Mouse (Mus musculus) C2C12 (cell line): Measurements from ENCODE around the gene Ltb.

Source experiments
- CEBPB ChIP-seq: IDR thresholded peaks from one replicate; pipeline ENCODE4 v1.6.1; 2011; ENCODE audit warnings: low read depth, mild to moderate bottlenecking, control low read depth, moderate library complexity
- CTCF ChIP-seq: IDR thresholded peaks from one replicate; pipeline ENCODE4 v1.5.1; 2011; ENCODE audit not compliant: control insufficient read depth, insufficient read depth, insufficient read length
- FOSL1 ChIP-seq: IDR thresholded peaks from one replicate; pipeline ENCODE4 v1.8.0; 2011; ENCODE audit warnings: mild to moderate bottlenecking, low read length; ENCODE audit not compliant: poor library complexity, insufficient read depth, severe bottlenecking
- MAX ChIP-seq: IDR thresholded peaks from one replicate; pipeline ENCODE4 v1.6.1; 2011; ENCODE audit warnings: mild to moderate bottlenecking, control low read depth
- MYOG ChIP-seq: IDR thresholded peaks from one replicate; pipeline ENCODE4 v1.6.1; 2011; ENCODE audit not compliant: control insufficient read depth, insufficient read length; ENCODE audit errors: extremely low read depth
- USF1 ChIP-seq: IDR thresholded peaks from one replicate; pipeline ENCODE4 v1.6.1; 2011; ENCODE audit warnings: low read depth, mild to moderate bottlenecking, control low read depth, moderate library complexity

- TF ChIP-seq CTCF = no peak
- TF ChIP-seq USF1 = no peak
- no peak for TF ChIP-seq MAX
- TF ChIP-seq CEBPB = no peak
- no peak for TF ChIP-seq MYOG
- no peak for TF ChIP-seq FOSL1
These were observed 2.9 kb downstream of the Ltb start for GRCm38 (mm10) chr17:35197126-35197525.
